Mouse (Mus musculus): ENCODE measurements around the gene Camk2n1. TPM values are rescaled to one million over a fixed set of nuclear protein-coding genes. Genes with fewer than 3 reads are reported as not detected.

Gene Camk2n1
- polyA plus RNA-seq, 1 experiment from 2014 or later: 1.0 TPM

DNA sequence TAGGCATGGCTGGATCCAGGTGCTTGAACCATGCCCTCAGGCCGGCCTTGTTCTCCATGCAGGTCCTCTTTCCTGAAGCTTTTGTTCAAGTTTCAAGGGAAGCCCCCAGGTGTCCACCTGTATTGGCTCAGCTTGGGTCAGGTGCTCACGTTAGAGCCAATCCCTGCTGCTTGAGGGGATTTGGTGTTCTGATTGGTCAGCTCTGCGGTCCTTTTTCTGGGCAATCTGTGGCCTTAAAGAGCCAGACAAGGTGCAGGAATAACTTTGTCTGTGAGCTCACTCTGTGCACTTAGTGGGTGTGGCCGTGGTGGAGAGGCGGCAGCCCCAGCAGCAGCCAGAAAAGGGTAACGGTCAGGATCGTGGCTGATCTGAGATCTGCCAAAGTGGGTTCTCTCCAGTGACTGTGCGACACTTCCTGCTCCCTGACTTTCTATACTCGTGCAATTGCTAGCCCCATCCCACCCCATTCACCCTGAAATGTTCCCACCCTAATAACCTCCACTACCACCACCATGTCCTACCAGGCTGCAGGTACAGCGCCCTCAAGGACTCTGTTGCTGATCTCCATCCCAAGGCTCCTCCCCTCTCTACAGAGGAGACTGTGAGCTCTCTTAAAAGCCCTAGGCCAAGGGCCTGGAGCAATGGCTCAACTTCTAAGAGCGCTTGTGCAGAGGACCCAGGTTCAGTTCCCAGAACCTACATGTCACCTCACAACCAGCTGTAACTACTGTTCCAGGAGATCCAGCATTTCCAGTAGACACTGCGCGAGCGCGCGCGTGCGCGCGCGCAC, 45.9 kb downstream of the Camk2n1 start:
- 76% methylated on average over 21 of the region's 21 CpGs for WGBS
- H3K36me3 ChIP-seq: no peaks in the 10 kb centered on the region
- peaks cover 61% of the 10 kb centered on the region for H3K27me3 ChIP-seq (replicated peaks)
- H3K9ac ChIP-seq: no peak overlapping the region
- no peak overlapping the region for H3K4me3 ChIP-seq
- ATAC-seq (ENCODE audit: extremely low read depth, insufficient number of reproducible peaks, low FRiP score, low TSS enrichment): no peak
- no peak overlapping the region for H3K27ac ChIP-seq (replicated peaks)
- H3K9me3 ChIP-seq: no peaks in the 10 kb centered on the region
- peaks cover 24% of the 10 kb centered on the region for H3K4me1 ChIP-seq
- H3K4me2 ChIP-seq: no peak overlapping the region

DNA sequence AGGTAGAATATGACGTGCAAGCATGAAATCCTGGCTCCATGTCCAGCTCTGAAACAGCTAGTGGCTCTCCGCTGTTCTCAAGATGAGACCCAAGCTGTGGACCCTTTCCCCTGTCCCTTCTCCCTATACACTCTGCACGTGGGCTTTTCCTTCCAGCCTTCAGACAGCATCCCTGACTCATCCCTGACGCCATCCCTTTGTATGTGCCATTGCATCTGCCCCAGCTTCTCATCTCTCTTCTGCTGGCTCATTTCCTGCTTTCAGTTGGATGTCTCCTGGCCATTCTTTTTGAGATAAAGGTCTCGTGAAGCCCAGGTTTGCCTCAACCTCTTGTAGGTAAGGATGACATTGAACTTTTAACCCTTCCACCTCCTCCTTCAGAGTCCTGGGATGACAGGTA, 46.9 kb downstream of the Camk2n1 start:
- ATAC-seq (ENCODE audit: extremely low read depth, insufficient number of reproducible peaks, low FRiP score, low TSS enrichment): no peak
- H3K9me3 ChIP-seq: no peaks in the 10 kb centered on the region
- H3K9ac ChIP-seq: no peak overlapping the region
- H3K36me3 ChIP-seq: no peaks in the 10 kb centered on the region
- H3K4me3 ChIP-seq: no peak overlapping the region
- H3K27me3 ChIP-seq (replicated peaks): peaks cover 61% of the 10 kb centered on the region
- no peak overlapping the region for H3K27ac ChIP-seq (replicated peaks)
- 63% methylated on average over 5 of the region's 5 CpGs for WGBS
- H3K4me2 ChIP-seq: no peak overlapping the region
- H3K4me1 ChIP-seq: peaks cover 14% of the 10 kb centered on the region

DNA sequence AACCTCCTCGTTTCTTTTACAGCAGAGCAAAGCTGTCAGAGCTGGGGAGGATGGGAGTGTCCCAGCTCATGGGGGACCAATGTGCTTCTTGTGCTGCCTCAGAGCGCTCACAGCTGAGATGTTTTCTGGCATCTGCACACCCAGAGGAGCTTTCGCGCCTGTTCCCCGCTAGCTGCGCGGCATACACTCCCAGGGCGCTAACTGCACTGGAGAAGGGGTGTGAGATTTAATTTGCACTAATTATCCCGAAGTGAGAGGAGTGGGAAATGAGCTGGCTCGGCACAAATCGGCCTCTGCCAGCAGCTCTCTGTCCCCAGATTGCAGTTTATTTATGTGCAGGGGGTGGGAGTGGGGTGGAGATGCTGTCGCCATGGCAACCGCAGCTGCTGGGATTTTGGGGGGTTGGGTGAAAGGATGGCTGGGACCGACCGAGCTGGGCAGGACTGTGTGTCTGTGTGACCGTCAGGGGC, 50.6 kb downstream of the Camk2n1 start:
- no peak overlapping the region for H3K4me3 ChIP-seq
- H3K27me3 ChIP-seq (replicated peaks): peaks cover 62% of the 10 kb centered on the region
- ATAC-seq (ENCODE audit: extremely low read depth, insufficient number of reproducible peaks, low FRiP score, low TSS enrichment): no peak
- H3K9ac ChIP-seq: no peak overlapping the region
- H3K36me3 ChIP-seq: no peaks in the 10 kb centered on the region
- WGBS: 4% methylated on average over 16 of the region's 16 CpGs
- no peak overlapping the region for H3K4me2 ChIP-seq
- H3K9me3 ChIP-seq: no peaks in the 10 kb centered on the region
- H3K4me1 ChIP-seq: peaks cover 4% of the 10 kb centered on the region; the same call in 1 of the 2 replicates
- H3K27ac ChIP-seq (replicated peaks): no peak overlapping the region

DNA sequence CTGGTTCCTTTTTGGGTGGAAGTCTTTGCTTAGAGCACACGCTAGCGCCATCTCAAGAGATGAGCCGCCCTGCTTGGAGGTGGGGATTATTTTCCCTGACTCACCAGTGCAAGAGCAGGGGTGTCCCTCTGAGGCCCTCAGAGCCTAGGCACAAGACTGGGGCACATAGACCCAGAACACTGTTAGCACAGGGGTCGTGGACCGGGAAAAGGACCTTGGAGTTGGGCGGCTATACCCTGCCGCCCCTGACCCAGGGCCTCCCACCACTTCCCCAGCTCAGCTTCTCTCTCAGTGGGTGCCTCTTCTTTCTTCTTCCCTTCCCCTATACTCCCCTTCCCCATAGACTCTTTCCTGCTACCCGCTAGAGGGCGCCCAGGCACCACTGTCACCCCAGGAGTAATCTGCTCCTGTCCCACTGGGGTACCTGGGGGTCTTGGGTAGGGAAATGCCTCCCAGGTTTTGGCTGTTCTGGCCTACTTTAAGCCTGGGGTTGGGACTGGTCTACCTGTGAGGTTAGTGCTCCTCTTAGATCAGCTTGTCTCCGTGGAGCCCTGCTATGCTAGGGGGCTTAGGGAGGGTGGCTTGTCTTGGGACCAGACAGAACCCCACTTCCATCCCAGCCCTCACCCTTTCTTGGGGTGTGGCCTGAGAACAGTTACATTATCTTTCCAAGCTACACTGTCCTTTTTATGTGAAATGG, 51.2 kb downstream of the Camk2n1 start:
- WGBS: 8% methylated on average over 10 of the region's 10 CpGs
- H3K9ac ChIP-seq: no peak overlapping the region
- no peak overlapping the region for H3K4me2 ChIP-seq
- peaks cover 58% of the 10 kb centered on the region for H3K27me3 ChIP-seq (replicated peaks)
- no peak for ATAC-seq (ENCODE audit: extremely low read depth, insufficient number of reproducible peaks, low FRiP score, low TSS enrichment)
- H3K9me3 ChIP-seq: no peaks in the 10 kb centered on the region
- no peaks in the 10 kb centered on the region for H3K36me3 ChIP-seq
- no peak overlapping the region for H3K4me3 ChIP-seq
- H3K4me1 ChIP-seq: peaks cover 4% of the 10 kb centered on the region; the same call in 1 of the 2 replicates
- H3K27ac ChIP-seq (replicated peaks): no peak overlapping the region

DNA sequence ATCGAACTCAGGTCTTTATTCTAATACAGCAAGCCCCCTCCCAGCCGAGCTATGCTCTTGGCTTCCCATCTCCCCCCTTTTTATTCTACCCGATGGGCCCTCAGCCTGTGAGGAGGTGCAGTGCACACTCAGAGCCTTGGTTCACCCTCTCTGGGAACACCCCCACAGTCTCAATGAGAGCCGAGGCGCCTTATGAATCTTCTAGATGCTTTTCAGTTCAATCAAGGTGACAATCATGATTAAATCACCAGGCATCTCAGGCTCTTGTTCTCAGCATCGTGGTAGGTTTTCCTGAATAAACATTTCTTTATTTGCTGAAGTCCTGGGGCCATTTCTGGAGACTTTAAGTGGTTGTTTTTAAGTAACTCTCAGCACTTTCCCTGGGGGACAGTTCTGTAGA, 53.8 kb downstream of the Camk2n1 start:
- no peak for ATAC-seq (ENCODE audit: extremely low read depth, insufficient number of reproducible peaks, low FRiP score, low TSS enrichment)
- Histone ChIP-seq H3K9ac (no peak overlapping the region), H3K27me3 (replicated peaks) (peaks cover 82% of the 10 kb centered on the region), H3K9me3 (no peaks in the 10 kb centered on the region), H3K36me3 (no peaks in the 10 kb centered on the region), H3K4me3 (no peak overlapping the region), H3K27ac (replicated peaks) (no peak overlapping the region), H3K4me2 (no peak overlapping the region), H3K4me1 (peaks cover 4% of the 10 kb centered on the region; the same call in 1 of the 2 replicates)
- WGBS: 51% methylated on average over 6 of the region's 6 CpGs

Other genes starting within 250 kb of the Camk2n1 start
- 94.5 and 104 TPM in 2 replicates for gene Hp1bp3, start 238.0 kb upstream of the Camk2n1 start, polyA plus RNA-seq (2015; fragmentation: Nextera tagmentation; extraction: Ambion mirVana)
- gene Sh2d5, start 203.9 kb upstream of the Camk2n1 start, polyA plus RNA-seq (2015; fragmentation: Nextera tagmentation; extraction: Ambion mirVana): 0.31 and 0.37 TPM in 2 replicates
- 0.76 and 0.79 TPM in 2 replicates for gene Kif17, start 203.9 kb upstream of the Camk2n1 start, polyA plus RNA-seq (2015; fragmentation: Nextera tagmentation; extraction: Ambion mirVana)
- 291 and 314 TPM in 2 replicates for gene Ddost, start 149.6 kb upstream of the Camk2n1 start, polyA plus RNA-seq (2015; fragmentation: Nextera tagmentation; extraction: Ambion mirVana)
- gene Pink1, start 128.0 kb upstream of the Camk2n1 start, polyA plus RNA-seq (2015; fragmentation: Nextera tagmentation; extraction: Ambion mirVana): 67.0 and 69.5 TPM in 2 replicates
- 13.5 and 14.3 TPM in 2 replicates for gene Cda, start 86.3 kb upstream of the Camk2n1 start, polyA plus RNA-seq (2015; fragmentation: Nextera tagmentation; extraction: Ambion mirVana)
- not detected in 2 replicates for gene Fam43b, start 57.8 kb upstream of the Camk2n1 start, polyA plus RNA-seq (2015; fragmentation: Nextera tagmentation; extraction: Ambion mirVana)
- 21.3 and 22.8 TPM in 2 replicates for gene Mul1, start 19.6 kb upstream of the Camk2n1 start, polyA plus RNA-seq (2015; fragmentation: Nextera tagmentation; extraction: Ambion mirVana)
- not detected in 2 replicates for gene Vwa5b1, start 181.6 kb downstream of the Camk2n1 start, polyA plus RNA-seq (2015; fragmentation: Nextera tagmentation; extraction: Ambion mirVana)

Data from heart, embryonic 13.5 days (tissue).